Mouse (Mus musculus) liver, embryonic 15.5 days (tissue): ENCODE results near the gene Rbfox3. TPM values are rescaled to one million over a fixed set of nuclear protein-coding genes. Genes with fewer than 3 reads are reported as not detected.

Experiments
- ATAC-seq: fragments of 200-750 bp; cut with Nextera tagmentation; 2 replicates; pipeline ENCODE4 v1.8.0; 2017; ENCODE audit warnings: moderate number of reproducible peaks, mild to moderate bottlenecking, moderate library complexity; ENCODE audit not compliant: insufficient read depth
- H3K27ac ChIP-seq: fragments of 300-500 bp; sonication (generic); replicated peaks from 2 replicates; pipeline ENCODE4 v1.5.1; 2015; ENCODE audit warnings: mild to moderate bottlenecking, inconsistent platforms
- H3K27me3 ChIP-seq: fragments of 300-500 bp; sonication (generic); 2 replicates; pipeline ENCODE4 v1.6.1; 2015; ENCODE audit warnings: mild to moderate bottlenecking, inconsistent platforms
- H3K36me3 ChIP-seq: fragments of 300-500 bp; sonication (generic); replicated peaks from 2 replicates; pipeline ENCODE4 v1.6.1; 2015; ENCODE audit warnings: moderate library complexity, mild to moderate bottlenecking, inconsistent platforms
- H3K4me1 ChIP-seq: fragments of 300-500 bp; sonication (generic); replicated peaks from 2 replicates; pipeline ENCODE4 v1.6.1; 2015; ENCODE audit warnings: inconsistent platforms
- H3K4me2 ChIP-seq: fragments of 300-500 bp; sonication (generic); 2 replicates; pipeline ENCODE4 v1.6.1; 2015; ENCODE audit warnings: moderate library complexity, mild to moderate bottlenecking, inconsistent platforms
- H3K4me3 ChIP-seq: fragments of 300-500 bp; sonication (generic); replicated peaks from 2 replicates; pipeline ENCODE4 v1.5.1; 2015; ENCODE audit warnings: mild to moderate bottlenecking, inconsistent platforms
- H3K9ac ChIP-seq: fragments of 300-500 bp; sonication (generic); 2 replicates; pipeline ENCODE4 v1.6.1; 2015; ENCODE audit warnings: moderate library complexity, mild to moderate bottlenecking, inconsistent platforms
- H3K9me3 ChIP-seq: fragments of 300-500 bp; sonication (generic); replicated peaks from 2 replicates; pipeline ENCODE4 v1.6.1; 2016; ENCODE audit warnings: inconsistent platforms
- WGBS: fragments of 180-500 bp; shearing (Covaris S2); methylation state at CpG from one replicate; pipeline ENCODE4 v1.1.7; 2015; ENCODE audit warnings: mixed read lengths; ENCODE audit not compliant: insufficient replicate concordance; 5-methylcytosine and 5-hydroxymethylcytosine counted together
- polyA plus RNA-seq: library from polyadenylated mRNA; unstranded; fragments of >200 nt; fragmentation: Nextera tagmentation; extraction: Ambion mirVana; gene quantifications from 2 replicates; pipeline ENCODE4 v1.2.1, GENCODE M21; 2015

The Rbfox3 gene
- polyA plus RNA-seq, 1 experiment from 2014 or later, result 0.13 TPM

DNA sequence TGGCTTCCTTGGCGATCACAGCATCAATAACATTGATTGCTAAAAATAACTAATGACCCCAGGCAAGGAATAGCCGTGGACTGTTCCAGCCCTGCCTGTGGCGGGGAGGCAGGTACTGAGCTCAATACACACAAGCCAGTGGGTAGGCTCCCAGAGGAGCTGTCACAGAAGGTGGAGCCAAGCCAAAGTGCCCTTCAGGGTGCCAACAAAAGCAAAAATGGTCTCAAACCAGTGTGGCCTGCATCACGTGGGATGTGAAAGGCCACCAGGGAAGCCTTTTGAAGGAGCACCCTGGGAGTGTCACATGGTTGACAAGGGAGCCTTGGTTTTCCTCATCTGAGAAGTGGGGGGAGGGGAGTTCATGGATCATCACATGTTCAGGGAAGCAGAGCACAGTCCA, 255.6 kb downstream of the Rbfox3 start:
- Histone ChIP-seq H3K27ac (no peak overlapping the region), H3K9ac (no peak overlapping the region), H3K27me3 (no peaks in the 10 kb centered on the region), H3K4me1 (no peaks in the 10 kb centered on the region), H3K9me3 (no peaks in the 10 kb centered on the region), H3K4me3 (no peak overlapping the region), H3K36me3 (no peaks in the 10 kb centered on the region), H3K4me2 (no peak overlapping the region)
- ATAC-seq, result no peak
- 54% methylated on average over 4 of the region's 4 CpGs for WGBS

DNA sequence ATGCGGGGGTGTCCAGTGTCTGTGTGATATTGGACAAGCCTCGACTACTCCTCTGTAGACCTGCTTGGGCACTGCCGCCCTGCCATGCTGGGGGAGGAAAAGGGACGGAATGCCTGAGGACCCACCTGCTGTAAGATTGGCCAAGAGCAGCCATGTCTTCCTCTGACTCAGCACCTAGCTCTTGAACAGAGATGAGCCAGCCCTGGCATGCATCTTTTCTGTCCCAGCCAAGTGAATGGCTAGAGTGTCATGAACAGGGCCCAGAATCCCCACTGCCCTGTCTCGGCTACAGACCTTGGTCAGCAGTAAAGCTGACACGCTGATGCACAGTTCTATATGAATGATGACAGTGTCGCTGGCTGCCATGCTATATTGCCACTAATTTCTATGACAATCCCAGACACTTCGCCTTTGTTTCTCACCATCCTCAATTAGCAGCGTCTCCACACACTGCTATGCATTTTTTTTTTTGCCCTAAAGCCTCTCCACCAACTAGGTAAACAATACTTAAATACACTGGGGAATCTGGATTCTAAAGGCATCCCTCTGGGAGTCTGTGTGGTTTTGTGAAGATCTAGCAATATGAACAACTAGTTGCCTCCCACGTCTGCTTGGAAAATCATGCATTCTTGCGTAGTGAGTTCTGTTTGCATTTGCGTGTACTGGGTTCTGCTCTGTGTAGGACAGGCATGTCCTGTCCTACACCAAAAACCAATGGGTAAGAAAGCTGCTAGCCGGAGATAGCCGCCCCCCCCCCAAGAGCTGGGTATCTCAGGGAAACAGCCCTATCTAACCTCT, 257.7 kb downstream of the Rbfox3 start:
- 78% methylated on average over 14 of the region's 14 CpGs for WGBS
- H3K36me3 ChIP-seq, result no peaks in the 10 kb centered on the region
- no peak overlapping the region for H3K4me3 ChIP-seq
- no peak overlapping the region for H3K4me2 ChIP-seq
- H3K4me1 ChIP-seq, result no peaks in the 10 kb centered on the region
- ATAC-seq, result no peak
- no peak overlapping the region for H3K9ac ChIP-seq
- no peaks in the 10 kb centered on the region for H3K9me3 ChIP-seq
- no peak overlapping the region for H3K27ac ChIP-seq
- H3K27me3 ChIP-seq, result no peaks in the 10 kb centered on the region

DNA sequence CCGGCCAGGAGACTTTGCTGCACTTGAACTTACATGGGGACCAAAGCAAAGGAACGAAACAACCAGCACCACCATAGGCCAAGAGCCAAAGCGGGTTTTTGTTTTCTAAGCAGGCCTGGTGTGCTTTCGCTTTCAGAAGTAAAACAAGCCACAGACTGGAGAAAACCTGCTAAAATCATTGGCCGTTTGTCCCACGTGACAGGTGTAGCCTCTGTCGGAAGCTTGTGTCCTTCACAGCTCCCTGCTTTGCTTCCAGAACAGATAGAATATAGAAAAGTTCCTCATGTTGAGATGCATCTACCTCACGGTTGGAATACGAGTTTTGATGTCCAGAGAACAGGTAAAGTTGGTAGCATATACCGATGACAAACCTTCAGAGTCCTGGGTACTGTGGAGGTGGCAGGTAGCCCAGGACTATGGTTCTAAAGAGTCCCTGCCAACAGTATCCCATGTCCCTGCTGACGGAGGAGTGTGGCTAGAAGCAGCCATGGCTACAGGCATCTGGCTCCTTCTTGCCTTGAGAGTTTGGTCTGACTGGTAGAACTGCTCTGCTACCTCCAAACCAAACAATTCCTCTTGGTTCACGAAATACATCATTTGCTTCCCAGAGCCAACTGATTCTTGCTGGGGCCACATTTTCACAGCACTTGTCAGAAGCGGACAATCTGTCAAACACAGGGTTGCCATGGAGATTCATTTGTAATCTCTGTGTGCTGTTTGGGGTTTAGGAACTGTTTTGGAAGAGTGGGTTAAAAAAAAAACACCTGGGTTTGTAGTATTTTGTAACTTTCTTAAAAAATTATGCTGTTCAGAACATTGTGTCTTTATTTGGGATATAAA, 258.8 kb downstream of the Rbfox3 start:
- 59% methylated on average over 13 of the region's 13 CpGs for WGBS
- Histone ChIP-seq H3K9ac (no peak overlapping the region), H3K27ac (no peak overlapping the region), H3K4me1 (no peaks in the 10 kb centered on the region), H3K4me3 (no peak overlapping the region), H3K36me3 (no peaks in the 10 kb centered on the region), H3K4me2 (no peak overlapping the region), H3K27me3 (no peaks in the 10 kb centered on the region), H3K9me3 (no peaks in the 10 kb centered on the region)
- ATAC-seq, result no peak

DNA sequence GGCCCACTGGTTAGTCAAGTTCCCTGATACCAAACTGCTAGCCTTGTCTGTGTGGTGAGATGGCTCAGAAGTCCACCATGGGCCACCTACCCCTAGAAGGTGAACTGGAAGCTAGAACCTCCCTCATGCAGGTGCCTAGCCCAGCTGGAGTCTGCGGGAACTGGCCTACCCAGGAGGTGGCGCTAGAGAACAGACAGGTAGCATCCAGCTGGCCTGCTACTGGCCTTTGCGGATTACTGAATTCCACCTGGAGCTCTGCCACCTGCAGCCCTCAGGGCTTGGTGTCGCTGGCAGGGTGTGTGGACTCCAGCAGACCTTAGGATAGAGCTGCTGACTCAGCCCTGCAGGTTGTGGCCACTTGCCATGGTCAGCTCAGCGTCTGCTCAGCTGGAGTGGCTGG, 263.0 kb downstream of the Rbfox3 start:
- H3K36me3 ChIP-seq, result no peaks in the 10 kb centered on the region
- no peaks in the 10 kb centered on the region for H3K4me1 ChIP-seq
- no peak for ATAC-seq
- no peak overlapping the region for H3K4me3 ChIP-seq
- H3K4me2 ChIP-seq, result no peak overlapping the region
- no peak overlapping the region for H3K9ac ChIP-seq
- 20% methylated on average over 5 of the region's 5 CpGs for WGBS
- H3K27me3 ChIP-seq, result no peaks in the 10 kb centered on the region
- no peak overlapping the region for H3K27ac ChIP-seq
- no peaks in the 10 kb centered on the region for H3K9me3 ChIP-seq

DNA sequence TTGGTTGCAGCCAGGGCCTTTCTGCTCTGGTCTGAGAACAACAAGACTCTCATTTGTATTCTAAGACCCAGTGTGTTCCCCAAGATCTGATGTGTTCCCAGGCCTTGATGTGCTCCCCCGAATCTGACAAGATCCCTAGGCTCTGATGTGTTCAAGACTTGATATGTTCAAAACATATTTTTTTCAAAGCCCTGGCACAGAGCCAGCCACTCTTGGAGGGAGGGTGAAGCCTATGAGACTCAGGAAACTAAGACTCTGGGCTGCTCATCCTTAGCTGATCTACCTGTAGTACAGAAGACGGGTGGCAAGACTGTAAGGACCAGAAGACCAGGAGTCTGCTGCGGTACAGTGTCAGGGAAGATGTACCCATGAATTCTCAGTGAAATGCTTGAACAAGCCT, 264.5 kb downstream of the Rbfox3 start:
- Histone ChIP-seq H3K9me3 (no peaks in the 10 kb centered on the region), H3K36me3 (no peaks in the 10 kb centered on the region), H3K4me1 (no peaks in the 10 kb centered on the region), H3K27me3 (no peaks in the 10 kb centered on the region), H3K9ac (no peak overlapping the region), H3K27ac (no peak overlapping the region), H3K4me2 (no peak overlapping the region), H3K4me3 (no peak overlapping the region)
- 63% methylated on average over 3 of the region's 3 CpGs for WGBS
- no peak for ATAC-seq

DNA sequence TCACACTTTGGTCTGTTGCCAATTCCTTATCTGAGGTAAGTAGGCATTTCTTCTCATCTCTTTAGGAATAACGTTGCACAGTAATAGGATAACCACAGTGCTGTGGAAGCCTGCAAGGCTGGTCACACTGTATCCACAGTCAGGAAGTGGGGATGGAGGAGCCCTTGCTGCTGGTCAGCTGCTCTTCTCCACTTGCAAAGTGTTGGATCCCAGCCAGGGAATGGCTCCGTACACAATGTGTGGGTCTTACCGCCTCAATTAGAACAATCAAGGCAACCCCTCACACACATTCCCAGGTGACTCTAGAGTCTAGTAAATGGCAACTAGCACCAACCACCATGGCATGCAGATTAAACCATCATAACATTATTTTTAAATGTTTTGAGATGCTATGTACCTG, 266.2 kb downstream of the Rbfox3 start:
- Histone ChIP-seq H3K4me3 (no peak overlapping the region), H3K9me3 (no peaks in the 10 kb centered on the region)
- 67% methylated on average over 3 of the region's 3 CpGs for WGBS

DNA sequence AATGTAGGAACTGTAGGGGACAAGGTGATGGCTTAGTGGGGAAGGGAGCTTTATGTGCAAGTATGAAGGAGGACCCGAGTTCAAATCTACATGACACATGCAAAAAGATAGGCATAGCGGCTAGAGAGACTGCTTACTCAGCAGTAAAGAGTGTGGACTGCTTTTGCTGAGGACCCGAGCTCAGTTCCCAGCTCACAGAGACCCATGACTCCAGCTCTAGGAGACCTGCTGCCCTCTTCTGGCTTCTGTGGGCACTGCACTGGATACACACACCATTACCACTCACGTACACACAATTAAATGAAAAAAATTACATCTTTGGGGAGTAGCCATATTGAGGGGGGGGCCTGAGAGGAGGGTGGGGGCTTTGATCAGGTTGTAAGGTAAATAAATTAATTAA, 270.7 kb downstream of the Rbfox3 start:
- no peaks in the 10 kb centered on the region for H3K27me3 ChIP-seq
- no peak overlapping the region for H3K27ac ChIP-seq
- no peak for ATAC-seq
- H3K4me3 ChIP-seq, result no peak overlapping the region
- H3K36me3 ChIP-seq, result no peaks in the 10 kb centered on the region
- H3K4me2 ChIP-seq, result no peak overlapping the region
- no peaks in the 10 kb centered on the region for H3K4me1 ChIP-seq
- no peak overlapping the region for H3K9ac ChIP-seq
- no peaks in the 10 kb centered on the region for H3K9me3 ChIP-seq
- WGBS, result 64% methylated on average over 4 of the region's 4 CpGs

More for the DNA sequence above, 266.2 kb downstream of the Rbfox3 start:
- no peak overlapping the region for H3K4me2 ChIP-seq
- no peak for ATAC-seq
- no peaks in the 10 kb centered on the region for H3K36me3 ChIP-seq
- no peaks in the 10 kb centered on the region for H3K27me3 ChIP-seq
- no peaks in the 10 kb centered on the region for H3K4me1 ChIP-seq
- H3K9ac ChIP-seq, result no peak overlapping the region
- no peak overlapping the region for H3K27ac ChIP-seq

DNA sequence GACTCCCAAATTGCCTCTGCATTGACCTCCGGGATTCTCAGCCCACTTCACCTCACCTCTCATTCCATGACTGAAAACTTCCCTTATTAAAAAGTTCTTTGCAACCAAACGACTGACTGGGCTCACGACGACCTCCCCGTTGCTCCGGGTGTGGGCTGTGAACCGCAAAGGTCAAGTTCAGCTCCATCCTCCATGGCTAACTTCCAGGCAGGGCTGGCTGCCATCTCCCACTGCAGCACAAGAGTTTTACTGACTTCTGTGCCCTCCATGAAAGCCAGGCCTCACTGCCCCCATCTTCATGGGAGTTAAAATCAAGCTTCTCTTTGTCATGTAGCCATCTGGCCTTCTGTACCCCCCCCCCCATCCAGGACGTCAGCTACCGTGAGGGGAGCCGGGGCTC, 273.7 kb downstream of the Rbfox3 start:
- H3K4me2 ChIP-seq, result no peak overlapping the region
- 68% methylated on average over 10 of the region's 10 CpGs for WGBS

DNA sequence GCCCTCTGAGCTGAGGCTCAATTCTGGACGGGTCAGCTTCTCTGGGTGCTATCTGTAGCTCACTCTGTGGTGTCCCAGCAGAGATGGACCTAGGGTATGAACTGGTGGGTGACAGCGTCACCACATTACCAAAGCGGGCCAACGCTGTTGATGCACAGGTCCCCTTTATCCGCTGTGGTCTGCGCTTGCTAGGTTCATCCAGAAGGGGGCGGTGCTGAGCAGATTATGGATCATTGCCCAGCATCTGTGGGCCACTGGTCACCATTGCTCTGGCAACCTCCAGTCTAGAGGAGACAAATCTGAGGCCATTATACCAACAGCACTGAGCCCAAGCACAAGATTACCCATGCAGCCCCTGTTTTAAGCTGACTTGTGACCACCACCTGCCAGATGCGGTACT, 276.8 kb downstream of the Rbfox3 start:
- ATAC-seq, result no peak
- WGBS, result 37% methylated on average over 8 of the region's 8 CpGs
- H3K27me3 ChIP-seq, result no peaks in the 10 kb centered on the region

More for the DNA sequence above, 273.7 kb downstream of the Rbfox3 start:
- no peak for ATAC-seq
- H3K27me3 ChIP-seq, result no peaks in the 10 kb centered on the region
- H3K4me3 ChIP-seq, result no peak overlapping the region
- H3K9me3 ChIP-seq, result no peaks in the 10 kb centered on the region
- no peak overlapping the region for H3K9ac ChIP-seq
- no peak overlapping the region for H3K27ac ChIP-seq
- no peaks in the 10 kb centered on the region for H3K36me3 ChIP-seq
- H3K4me1 ChIP-seq, result no peaks in the 10 kb centered on the region

DNA sequence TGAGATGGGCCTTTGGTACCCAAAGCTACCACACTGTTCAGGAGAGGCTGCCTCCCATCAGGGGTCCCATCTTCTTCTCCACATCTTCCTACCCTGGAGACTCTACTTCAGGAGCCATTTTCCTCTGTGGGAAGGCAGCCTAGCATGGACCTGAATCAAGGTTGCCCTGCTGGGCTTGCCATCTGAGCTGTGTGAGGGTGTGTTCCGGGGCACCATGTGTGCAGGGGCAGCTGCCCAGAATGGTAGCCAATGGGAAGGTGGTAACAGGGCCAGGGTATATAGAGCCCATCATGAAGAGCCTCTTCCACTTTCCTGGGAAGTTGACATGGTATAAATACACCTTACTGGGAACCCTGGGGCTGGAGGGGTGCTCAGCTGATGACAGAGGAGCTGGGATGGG, 281.7 kb downstream of the Rbfox3 start:
- H3K9ac ChIP-seq, result no peak overlapping the region
- no peaks in the 10 kb centered on the region for H3K4me1 ChIP-seq
- ATAC-seq, result no peak
- no peaks in the 10 kb centered on the region for H3K36me3 ChIP-seq
- no peak overlapping the region for H3K27ac ChIP-seq
- no peak overlapping the region for H3K4me2 ChIP-seq
- no peak overlapping the region for H3K4me3 ChIP-seq
- H3K9me3 ChIP-seq, result no peaks in the 10 kb centered on the region
- 81% methylated on average over 1 of the region's 1 CpGs for WGBS
- no peaks in the 10 kb centered on the region for H3K27me3 ChIP-seq

More for the DNA sequence above, 276.8 kb downstream of the Rbfox3 start:
- no peak overlapping the region for H3K27ac ChIP-seq
- H3K9ac ChIP-seq, result no peak overlapping the region
- H3K4me3 ChIP-seq, result no peak overlapping the region
- no peaks in the 10 kb centered on the region for H3K36me3 ChIP-seq
- no peak overlapping the region for H3K4me2 ChIP-seq
- no peaks in the 10 kb centered on the region for H3K4me1 ChIP-seq
- H3K9me3 ChIP-seq, result no peaks in the 10 kb centered on the region

DNA sequence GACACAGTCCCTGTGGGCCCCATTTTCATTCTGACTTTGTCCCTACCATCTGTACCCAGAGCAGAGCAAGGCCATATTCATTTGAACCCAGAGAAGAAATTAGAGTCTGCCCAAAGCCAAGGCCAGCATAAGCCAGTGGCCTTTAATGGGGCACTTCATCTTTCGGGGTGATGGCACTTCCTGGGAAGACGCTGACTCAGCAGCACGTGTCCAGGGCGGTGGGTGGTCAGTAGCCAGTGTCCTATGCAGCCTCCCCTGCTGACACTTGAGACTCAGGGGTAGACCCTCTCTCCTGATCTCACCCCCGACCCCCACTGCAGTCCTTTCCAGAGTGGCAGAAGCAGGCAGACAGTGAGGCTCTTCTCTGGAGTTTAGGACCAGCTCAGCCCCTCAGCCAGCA, 283.9 kb downstream of the Rbfox3 start:
- H3K36me3 ChIP-seq, result no peaks in the 10 kb centered on the region
- no peaks in the 10 kb centered on the region for H3K4me1 ChIP-seq
- no peak overlapping the region for H3K27ac ChIP-seq
- no peak overlapping the region for H3K4me3 ChIP-seq
- no peak for ATAC-seq
- no peaks in the 10 kb centered on the region for H3K27me3 ChIP-seq
- no peaks in the 10 kb centered on the region for H3K9me3 ChIP-seq
- no peak overlapping the region for H3K4me2 ChIP-seq
- WGBS, result 50% methylated on average over 5 of the region's 5 CpGs
- H3K9ac ChIP-seq, result no peak overlapping the region
